Mouse (Mus musculus): ENCODE measurements around the gene Ezh1.
A peak's percentile ranks its signal among the peaks of the same experiment; 100 is the strongest.

Ezh1 gene

GRCm38 (mm10) chr11:101174851-101175628 is 51.2 kb downstream of the Ezh1 start, which contains the start of gene Ccr10:
Gene Ccr10 (minus strand): TSS chr11:101175443.
- DNase-seq (ENCODE audit: low read depth, low spot score), result peak; percentile 46
- Histone ChIP-seq H3K27me3 (ENCODE audit: control insufficient read depth, insufficient read depth, low read length, poor library complexity, severe bottlenecking) (peaks cover 2% of the 10 kb centered on the region), H3K36me3 (ENCODE audit: control insufficient read depth, insufficient read depth, low read length, poor library complexity, severe bottlenecking) (no peaks in the 10 kb centered on the region)

- no peak for DNase-seq (ENCODE audit: low read depth, low spot score)
- Histone ChIP-seq H3K27me3 (ENCODE audit: control insufficient read depth, insufficient read depth, low read length, poor library complexity, severe bottlenecking) (peaks cover 2% of the 10 kb centered on the region), H3K36me3 (ENCODE audit: control insufficient read depth, insufficient read depth, low read length, poor library complexity, severe bottlenecking) (no peaks in the 10 kb centered on the region)
Measured at GRCm38 (mm10) chr11:101174389-101174745, 51.9 kb downstream of the Ezh1 start.

- peak; percentile 89 for DNase-seq (ENCODE audit: low read depth, low spot score)
- Histone ChIP-seq H3K27me3 (ENCODE audit: control insufficient read depth, insufficient read depth, low read length, poor library complexity, severe bottlenecking) (peaks cover 3% of the 10 kb centered on the region), H3K36me3 (ENCODE audit: control insufficient read depth, insufficient read depth, low read length, poor library complexity, severe bottlenecking) (no peaks in the 10 kb centered on the region)
Measured at GRCm38 (mm10) chr11:101173631-101174388, 52.5 kb downstream of the Ezh1 start.

- DNase-seq (ENCODE audit: low read depth, low spot score), result peak; percentile 20
- H3K36me3 ChIP-seq (ENCODE audit: control insufficient read depth, insufficient read depth, low read length, poor library complexity, severe bottlenecking), result no peaks in the 10 kb centered on the region
- H3K27me3 ChIP-seq (ENCODE audit: control insufficient read depth, insufficient read depth, low read length, poor library complexity, severe bottlenecking), result peaks cover 3% of the 10 kb centered on the region
Measured at GRCm38 (mm10) chr11:101173112-101173511, 53.2 kb downstream of the Ezh1 start.

- Histone ChIP-seq H3K36me3 (ENCODE audit: control insufficient read depth, insufficient read depth, low read length, poor library complexity, severe bottlenecking) (no peaks in the 10 kb centered on the region), H3K27me3 (ENCODE audit: control insufficient read depth, insufficient read depth, low read length, poor library complexity, severe bottlenecking) (peaks cover 3% of the 10 kb centered on the region)
- peak; percentile 16 for DNase-seq (ENCODE audit: low read depth, low spot score)
Measured at GRCm38 (mm10) chr11:101172434-101172815, 53.8 kb downstream of the Ezh1 start.

- DNase-seq (ENCODE audit: low read depth, low spot score), result peak; percentile 46
- Histone ChIP-seq H3K27me3 (ENCODE audit: control insufficient read depth, insufficient read depth, low read length, poor library complexity, severe bottlenecking) (peaks cover 3% of the 10 kb centered on the region), H3K36me3 (ENCODE audit: control insufficient read depth, insufficient read depth, low read length, poor library complexity, severe bottlenecking) (no peaks in the 10 kb centered on the region)
Measured at GRCm38 (mm10) chr11:101171721-101172433, 54.4 kb downstream of the Ezh1 start.

- peak; percentile 83 for DNase-seq (ENCODE audit: low read depth, low spot score)
- no peaks in the 10 kb centered on the region for H3K36me3 ChIP-seq (ENCODE audit: control insufficient read depth, insufficient read depth, low read length, poor library complexity, severe bottlenecking)
- H3K27me3 ChIP-seq (ENCODE audit: control insufficient read depth, insufficient read depth, low read length, poor library complexity, severe bottlenecking), result peaks cover 3% of the 10 kb centered on the region
Measured at GRCm38 (mm10) chr11:101170811-101171610, 55.3 kb downstream of the Ezh1 start, which contains the start of gene Plekhh3. Gene Plekhh3 (minus strand): TSS chr11:101171351.

GRCm38 (mm10) chr11:101170354-101170810 is 55.9 kb downstream of the Ezh1 start, which contains the start of gene Cntnap1:
Gene Cntnap1 (plus strand): TSS chr11:101170523.
- Histone ChIP-seq H3K36me3 (ENCODE audit: control insufficient read depth, insufficient read depth, low read length, poor library complexity, severe bottlenecking) (no peaks in the 10 kb centered on the region), H3K27me3 (ENCODE audit: control insufficient read depth, insufficient read depth, low read length, poor library complexity, severe bottlenecking) (peaks cover 3% of the 10 kb centered on the region)
- DNase-seq (ENCODE audit: low read depth, low spot score), result peak; percentile 22

- Histone ChIP-seq H3K36me3 (ENCODE audit: control insufficient read depth, insufficient read depth, low read length, poor library complexity, severe bottlenecking) (no peaks in the 10 kb centered on the region), H3K27me3 (ENCODE audit: control insufficient read depth, insufficient read depth, low read length, poor library complexity, severe bottlenecking) (peaks cover 2% of the 10 kb centered on the region)
- DNase-seq (ENCODE audit: low read depth, low spot score), result no peak
Measured at GRCm38 (mm10) chr11:101169301-101170107, 56.8 kb downstream of the Ezh1 start.

- no peak for DNase-seq (ENCODE audit: low read depth, low spot score)
- Histone ChIP-seq H3K27me3 (ENCODE audit: control insufficient read depth, insufficient read depth, low read length, poor library complexity, severe bottlenecking) (peaks cover 4% of the 10 kb centered on the region), H3K36me3 (ENCODE audit: control insufficient read depth, insufficient read depth, low read length, poor library complexity, severe bottlenecking) (no peaks in the 10 kb centered on the region)
Measured at GRCm38 (mm10) chr11:101168301-101168980, 57.8 kb downstream of the Ezh1 start.

- DNase-seq (ENCODE audit: low read depth, low spot score), result no peak
- no peaks in the 10 kb centered on the region for H3K36me3 ChIP-seq (ENCODE audit: control insufficient read depth, insufficient read depth, low read length, poor library complexity, severe bottlenecking)
- peaks cover 4% of the 10 kb centered on the region for H3K27me3 ChIP-seq (ENCODE audit: control insufficient read depth, insufficient read depth, low read length, poor library complexity, severe bottlenecking)
Measured at GRCm38 (mm10) chr11:101167963-101168300, 58.3 kb downstream of the Ezh1 start.

GRCm38 (mm10) chr11:101167211-101167962 is 58.9 kb downstream of the Ezh1 start:
- DNase-seq (ENCODE audit: low read depth, low spot score), result no peak
- Histone ChIP-seq H3K27me3 (ENCODE audit: control insufficient read depth, insufficient read depth, low read length, poor library complexity, severe bottlenecking) (peaks cover 4% of the 10 kb centered on the region), H3K36me3 (ENCODE audit: control insufficient read depth, insufficient read depth, low read length, poor library complexity, severe bottlenecking) (no peaks in the 10 kb centered on the region)

All from splenic B cell, adult 2 months (primary cell).